Mouse (Mus musculus): ENCODE results near the gene Klhl12. TPM values are rescaled to one million over a fixed set of nuclear protein-coding genes. Genes with fewer than 3 reads are reported as not detected.
A peak's percentile ranks its signal among the peaks of the same experiment; 100 is the strongest.

The Klhl12 gene
- polyA plus RNA-seq (2016; fragmentation: Nextera tagmentation; extraction: Ambion mirVana), result 35.0 and 37.8 TPM in 2 replicates

GRCm38 (mm10) chr1:134454904-134455824 lies at the start of gene Klhl12:
TSS of gene Klhl12 (plus strand) at chr1:134455531.
- Histone ChIP-seq H3K4me2 (peak within 1 kb of the TSS; percentile 72), H3K4me3 (replicated peaks) (peak within 1 kb of the TSS; percentile 96), H3K27me3 (no peaks in the 10 kb centered on the region), H3K36me3 (peaks cover 19% of the 10 kb centered on the region), H3K4me1 (replicated peaks) (peaks cover 12% of the 10 kb centered on the region), H3K27ac (peak within 1 kb of the TSS; percentile 83), H3K9me3 (no peaks in the 10 kb centered on the region), H3K9ac (replicated peaks) (peak within 1 kb of the TSS; percentile 90)
- WGBS, result 1% methylated on average over 61 of the region's 61 CpGs
- peak; percentile 91 for ATAC-seq (ENCODE audit: insufficient number of reproducible peaks, insufficient read depth, low FRiP score, low TSS enrichment, low read depth)

- Histone ChIP-seq H3K4me3 (replicated peaks) (peak overlapping the region; percentile 79), H3K27me3 (no peaks in the 10 kb centered on the region), H3K9ac (replicated peaks) (peak overlapping the region; percentile 71), H3K4me1 (replicated peaks) (peaks cover 10% of the 10 kb centered on the region), H3K9me3 (no peaks in the 10 kb centered on the region), H3K27ac (peak overlapping the region; percentile 74; the same call in 1 of the 2 replicates), H3K4me2 (peak overlapping the region; percentile 82), H3K36me3 (peaks cover 37% of the 10 kb centered on the region)
- WGBS, result 25% methylated on average over 8 of the region's 8 CpGs
- peak; percentile 40 for ATAC-seq (ENCODE audit: insufficient number of reproducible peaks, insufficient read depth, low FRiP score, low TSS enrichment, low read depth)
These were observed 48.9 kb upstream of the Klhl12 start for GRCm38 (mm10) chr1:134406414-134406771.

- Histone ChIP-seq H3K27me3 (no peaks in the 10 kb centered on the region), H3K36me3 (peaks cover 45% of the 10 kb centered on the region), H3K9me3 (no peaks in the 10 kb centered on the region), H3K27ac (no peak overlapping the region), H3K4me1 (replicated peaks) (peaks cover 10% of the 10 kb centered on the region), H3K4me2 (no peak overlapping the region), H3K9ac (replicated peaks) (no peak overlapping the region), H3K4me3 (replicated peaks) (no peak overlapping the region)
- WGBS, result 61% methylated on average over 8 of the region's 8 CpGs
- no peak for ATAC-seq (ENCODE audit: insufficient number of reproducible peaks, insufficient read depth, low FRiP score, low TSS enrichment, low read depth)
These were observed 47.3 kb upstream of the Klhl12 start for GRCm38 (mm10) chr1:134408080-134408479.

GRCm38 (mm10) chr1:134411706-134412629 lies 43.4 kb upstream of the Klhl12 start:
- ATAC-seq (ENCODE audit: insufficient number of reproducible peaks, insufficient read depth, low FRiP score, low TSS enrichment, low read depth), result no peak
- Histone ChIP-seq H3K27ac (no peak overlapping the region; the same call in 1 of the 2 replicates), H3K4me3 (replicated peaks) (no peak overlapping the region), H3K4me1 (replicated peaks) (peaks cover 18% of the 10 kb centered on the region), H3K9ac (replicated peaks) (no peak overlapping the region), H3K27me3 (no peaks in the 10 kb centered on the region), H3K4me2 (no peak overlapping the region), H3K36me3 (peaks cover 45% of the 10 kb centered on the region), H3K9me3 (no peaks in the 10 kb centered on the region)
- WGBS, result 85% methylated on average over 9 of the region's 9 CpGs

GRCm38 (mm10) chr1:134414038-134414437 lies 41.3 kb upstream of the Klhl12 start:
- Histone ChIP-seq H3K4me2 (peak overlapping the region; percentile 71; the same call in 1 of the 2 replicates), H3K4me3 (replicated peaks) (peak overlapping the region; percentile 90; the same call in 1 of the 2 replicates), H3K9ac (replicated peaks) (no peak overlapping the region), H3K4me1 (replicated peaks) (peaks cover 36% of the 10 kb centered on the region), H3K36me3 (peaks cover 34% of the 10 kb centered on the region), H3K27me3 (no peaks in the 10 kb centered on the region), H3K27ac (peak overlapping the region; percentile 96), H3K9me3 (no peaks in the 10 kb centered on the region)
- ATAC-seq (ENCODE audit: insufficient number of reproducible peaks, insufficient read depth, low FRiP score, low TSS enrichment, low read depth), result no peak
- 42% methylated on average over 2 of the region's 2 CpGs for WGBS

- H3K27ac ChIP-seq, result peak overlapping the region; percentile 96
These were observed 40.7 kb upstream of the Klhl12 start for GRCm38 (mm10) chr1:134414501-134415167.

GRCm38 (mm10) chr1:134415168-134415831 lies 40.0 kb upstream of the Klhl12 start, which contains the start of gene Adipor1:
TSS of gene Adipor1 (plus strand) at chr1:134415378.
- ATAC-seq (ENCODE audit: insufficient number of reproducible peaks, insufficient read depth, low FRiP score, low TSS enrichment, low read depth), result peak; percentile 99
- Histone ChIP-seq H3K4me1 (replicated peaks) (peaks cover 47% of the 10 kb centered on the region), H3K27me3 (no peaks in the 10 kb centered on the region), H3K27ac (peak within 1 kb of the TSS; percentile 96), H3K36me3 (peaks cover 22% of the 10 kb centered on the region), H3K9me3 (no peaks in the 10 kb centered on the region), H3K4me2 (peak within 1 kb of the TSS; percentile 71), H3K4me3 (replicated peaks) (peak within 1 kb of the TSS; percentile 90), H3K9ac (replicated peaks) (peak within 1 kb of the TSS; percentile 94)
- under 1% methylated on average over 71 of the region's 77 CpGs for WGBS

More at GRCm38 (mm10) chr1:134414501-134415167, 40.7 kb upstream of the Klhl12 start:
- H3K9ac ChIP-seq (replicated peaks), result peak overlapping the region; percentile 94
- peak overlapping the region; percentile 71 for H3K4me2 ChIP-seq
- H3K36me3 ChIP-seq, result peaks cover 29% of the 10 kb centered on the region
- peak overlapping the region; percentile 90 for H3K4me3 ChIP-seq (replicated peaks)
- H3K9me3 ChIP-seq, result no peaks in the 10 kb centered on the region
- 15% methylated on average over 11 of the region's 11 CpGs for WGBS
- ATAC-seq (ENCODE audit: insufficient number of reproducible peaks, insufficient read depth, low FRiP score, low TSS enrichment, low read depth), result peak; percentile 13
- H3K27me3 ChIP-seq, result no peaks in the 10 kb centered on the region
- H3K4me1 ChIP-seq (replicated peaks), result peaks cover 42% of the 10 kb centered on the region

GRCm38 (mm10) chr1:134418414-134418975 lies 36.8 kb upstream of the Klhl12 start:
- H3K4me1 ChIP-seq (replicated peaks), result peaks cover 58% of the 10 kb centered on the region
- H3K9ac ChIP-seq (replicated peaks), result no peak overlapping the region
- no peaks in the 10 kb centered on the region for H3K27me3 ChIP-seq
- H3K9me3 ChIP-seq, result no peaks in the 10 kb centered on the region
- H3K4me2 ChIP-seq, result no peak overlapping the region
- no peak overlapping the region for H3K4me3 ChIP-seq (replicated peaks)
- ATAC-seq (ENCODE audit: insufficient number of reproducible peaks, insufficient read depth, low FRiP score, low TSS enrichment, low read depth), result no peak
- peaks cover 14% of the 10 kb centered on the region for H3K36me3 ChIP-seq
- H3K27ac ChIP-seq, result 0 out of 2 replicates have a peak overlapping the region, but pooled peaks have one; percentile 35
- WGBS, result 85% methylated on average over 2 of the region's 2 CpGs

- 25% methylated on average over 1 of the region's 1 CpGs for WGBS
- Histone ChIP-seq H3K36me3 (peaks cover 21% of the 10 kb centered on the region), H3K27ac (peak overlapping the region; percentile 35; the same call in 1 of the 2 replicates), H3K4me3 (replicated peaks) (no peak overlapping the region), H3K4me2 (no peak overlapping the region), H3K9ac (replicated peaks) (no peak overlapping the region), H3K9me3 (no peaks in the 10 kb centered on the region), H3K4me1 (replicated peaks) (peaks cover 55% of the 10 kb centered on the region), H3K27me3 (no peaks in the 10 kb centered on the region)
- ATAC-seq (ENCODE audit: insufficient number of reproducible peaks, insufficient read depth, low FRiP score, low TSS enrichment, low read depth), result no peak
These were observed 36.2 kb upstream of the Klhl12 start for GRCm38 (mm10) chr1:134419176-134419575.
